Mouse (Mus musculus): ENCODE measurements at regions not wholly inside any gene's neighbourhood (a gene's known extent, or its start where the extent isn't known, plus 50 kb on each side); places are given as distances from the start of the nearest gene placed in this dataset.
"Not testable (repeated sequence)": the region's sequence is repeated elsewhere in the genome, so short reads cannot be mapped to it uniquely, and the experiment has no call there.

DNA sequence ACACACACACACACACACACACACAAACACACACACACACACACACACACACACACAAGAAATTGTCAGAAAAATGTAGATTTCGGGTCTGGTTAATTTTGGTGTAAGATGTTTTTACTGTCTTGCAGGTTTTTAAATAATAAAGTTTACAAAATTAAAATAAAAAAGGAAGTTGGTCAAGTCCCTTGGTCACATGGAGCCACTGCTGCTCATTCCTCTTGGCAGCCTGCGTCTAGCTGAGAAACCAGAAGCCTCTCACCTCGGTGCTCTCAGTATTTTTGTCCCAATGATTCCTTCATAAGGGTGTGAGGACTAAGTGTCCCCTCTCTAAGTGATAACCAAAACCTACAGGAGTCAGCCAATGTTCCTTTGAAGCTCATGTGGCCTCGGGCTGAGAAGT, 76.8 kb upstream of the Smg1 start:
- ATAC-seq (replicated peaks; ENCODE audit: low FRiP score): no peak
- no peak overlapping the region for H3K4me3 ChIP-seq (replicated peaks)
- H3K36me3 ChIP-seq: no peaks in the 10 kb centered on the region
- H3K27me3 ChIP-seq: no peaks in the 10 kb centered on the region
- no peak overlapping the region for H3K9ac ChIP-seq
- H3K4me1 ChIP-seq: no peaks in the 10 kb centered on the region
- H3K9me3 ChIP-seq (replicated peaks): no peaks in the 10 kb centered on the region
- H3K4me2 ChIP-seq: no peak overlapping the region
- no peak overlapping the region for H3K27ac ChIP-seq
- WGBS: 87% methylated on average over 4 of the region's 4 CpGs

DNA sequence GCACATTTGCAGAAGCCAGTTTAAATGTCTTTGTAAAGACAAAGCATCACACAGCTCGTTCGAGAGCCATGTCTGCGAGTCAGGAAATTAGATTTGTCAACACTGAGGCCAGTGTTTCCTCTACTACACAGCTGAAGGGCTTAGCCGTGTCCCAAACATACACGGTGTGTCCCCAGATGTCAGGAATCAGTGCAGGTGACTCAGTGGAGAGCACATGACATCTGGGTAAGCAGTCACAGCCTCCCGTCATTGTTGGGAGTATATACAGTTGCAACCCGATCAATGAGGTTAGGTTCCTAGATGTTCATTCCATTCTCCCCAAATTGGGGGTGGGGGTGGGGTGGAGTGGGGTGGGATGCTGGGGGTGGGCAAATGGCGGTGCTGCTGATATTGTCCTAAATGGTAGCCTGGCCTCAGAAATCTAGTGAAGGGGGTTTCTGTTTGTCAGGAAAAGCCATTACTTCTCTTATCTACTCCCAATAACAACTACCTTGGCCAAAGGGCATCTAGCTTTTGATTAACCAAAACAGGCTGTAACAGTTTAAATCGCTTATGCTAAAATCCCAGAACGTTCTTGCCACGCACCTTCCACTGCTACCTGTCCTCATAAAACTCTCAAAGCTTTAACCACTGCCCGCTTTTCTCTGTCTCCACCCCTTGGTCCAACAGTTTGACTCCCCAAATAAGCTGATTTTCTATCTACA, 75.1 kb upstream of the Smg1 start:
- Histone ChIP-seq H3K27ac (peak overlapping the region; percentile 49; the same call in 1 of the 2 replicates), H3K36me3 (no peaks in the 10 kb centered on the region), H3K9ac (no peak overlapping the region), H3K4me1 (no peaks in the 10 kb centered on the region), H3K9me3 (replicated peaks) (no peaks in the 10 kb centered on the region), H3K4me3 (replicated peaks) (no peak overlapping the region), H3K27me3 (no peaks in the 10 kb centered on the region), H3K4me2 (no peak overlapping the region)
- no peak for ATAC-seq (replicated peaks; ENCODE audit: low FRiP score)
- 61% methylated on average over 12 of the region's 12 CpGs for WGBS

DNA sequence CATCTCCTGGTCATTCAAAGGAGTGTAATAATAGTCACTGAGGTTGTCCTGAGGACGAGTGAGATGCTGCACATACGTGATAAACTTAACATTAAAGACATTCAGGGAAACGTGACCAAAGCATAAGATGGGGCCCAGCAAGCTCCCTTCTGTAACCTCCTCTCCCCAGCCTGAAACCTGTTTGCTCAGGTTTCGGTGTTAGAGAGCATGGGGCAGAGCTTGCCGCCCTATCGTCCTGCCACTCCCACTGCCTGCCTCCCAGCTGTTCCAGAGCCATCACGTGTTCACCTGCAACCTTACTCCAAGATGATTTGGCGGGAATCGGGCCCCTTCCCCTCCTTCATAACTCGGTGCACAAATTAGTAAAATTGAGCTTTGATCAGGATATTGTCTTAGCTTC, 71.4 kb upstream of the Smg1 start:
- not testable (repeated sequence) for H3K4me3 ChIP-seq (replicated peaks); H3K36me3 ChIP-seq; H3K9me3 ChIP-seq (replicated peaks); H3K9ac ChIP-seq; ATAC-seq (replicated peaks; ENCODE audit: low FRiP score); H3K27me3 ChIP-seq; H3K4me1 ChIP-seq; H3K4me2 ChIP-seq; H3K27ac ChIP-seq
- 53% methylated on average over 10 of the region's 10 CpGs for WGBS

DNA sequence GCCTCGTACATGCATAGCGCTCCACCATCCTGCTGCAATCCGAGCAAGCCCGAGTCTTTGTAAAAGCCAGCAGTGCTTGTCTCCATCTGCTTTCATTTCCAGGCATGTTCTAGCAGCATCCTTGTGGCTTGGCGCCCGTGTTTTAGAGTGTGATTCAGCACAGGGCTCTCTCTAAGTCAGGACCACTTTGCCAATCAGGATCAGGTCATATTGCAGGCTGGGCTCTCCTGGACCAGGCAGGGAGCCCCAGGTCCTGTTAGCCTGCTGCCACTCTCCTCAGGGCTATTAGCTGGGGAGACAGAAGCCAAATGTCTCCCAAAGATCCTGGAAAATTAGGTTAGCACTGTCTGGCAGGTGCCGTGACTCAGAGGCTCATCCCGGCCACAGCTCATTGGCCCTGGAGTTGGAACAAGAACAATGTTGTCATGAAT, 70.8 kb upstream of the Smg1 start:
- Histone ChIP-seq H3K9me3 (replicated peaks) (no peaks in the 10 kb centered on the region), H3K4me1 (no peaks in the 10 kb centered on the region), H3K4me3 (replicated peaks) (no peak overlapping the region), H3K27me3 (no peaks in the 10 kb centered on the region), H3K4me2 (no peak overlapping the region), H3K9ac (no peak overlapping the region), H3K36me3 (no peaks in the 10 kb centered on the region), H3K27ac (no peak overlapping the region)
- WGBS: 81% methylated on average over 8 of the region's 8 CpGs
- no peak for ATAC-seq (replicated peaks; ENCODE audit: low FRiP score)

DNA sequence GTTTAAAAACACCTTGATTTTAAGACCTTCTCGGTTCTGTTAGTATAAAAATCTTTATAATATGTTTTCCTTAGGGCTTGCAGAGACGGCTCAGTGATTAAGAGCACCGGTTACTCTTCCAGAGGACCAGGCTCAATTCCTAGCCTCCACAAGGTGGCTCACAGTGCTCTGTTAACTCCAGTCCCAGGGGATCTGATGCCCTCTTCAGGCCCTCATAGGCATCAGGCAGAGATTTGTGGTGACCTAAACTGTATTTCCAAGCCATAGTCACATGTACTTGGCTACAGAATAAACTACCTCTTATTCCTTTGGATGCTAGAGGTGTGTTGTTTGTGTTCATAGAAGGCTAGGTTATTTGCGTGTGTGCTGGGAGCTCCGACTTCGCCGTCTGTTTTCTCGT, 70.3 kb upstream of the Smg1 start:
- Histone ChIP-seq H3K4me1 (no peaks in the 10 kb centered on the region), H3K9me3 (replicated peaks) (no peaks in the 10 kb centered on the region), H3K4me2 (no peak overlapping the region), H3K27me3 (no peaks in the 10 kb centered on the region), H3K27ac (no peak overlapping the region), H3K4me3 (replicated peaks) (no peak overlapping the region), H3K9ac (no peak overlapping the region), H3K36me3 (no peaks in the 10 kb centered on the region)
- 64% methylated on average over 8 of the region's 8 CpGs for WGBS
- no peak for ATAC-seq (replicated peaks; ENCODE audit: low FRiP score)

DNA sequence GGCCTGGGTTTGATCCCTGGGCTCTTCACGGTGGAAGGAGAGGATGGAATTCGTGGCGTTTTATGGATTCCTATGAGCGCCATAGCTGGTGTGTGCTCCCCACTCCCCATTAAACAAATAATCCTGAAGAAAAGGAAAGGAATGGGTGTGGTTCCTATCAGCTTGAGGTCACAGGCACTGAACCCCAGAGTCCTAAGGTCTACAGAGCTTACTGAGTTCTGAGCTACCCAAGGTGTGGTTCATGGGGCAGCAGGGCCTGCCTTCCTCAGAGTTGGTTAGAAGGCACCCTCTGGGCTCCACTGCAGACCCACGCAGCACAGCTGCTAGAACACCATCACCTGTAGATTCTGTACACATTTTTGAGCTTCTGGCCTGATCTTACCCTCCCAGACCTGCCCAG, 66.3 kb upstream of the Smg1 start:
- no peaks in the 10 kb centered on the region for H3K9me3 ChIP-seq (replicated peaks)
- H3K4me1 ChIP-seq: no peaks in the 10 kb centered on the region
- no peak overlapping the region for H3K9ac ChIP-seq
- no peak for ATAC-seq (replicated peaks; ENCODE audit: low FRiP score)
- H3K27ac ChIP-seq: no peak overlapping the region
- H3K4me3 ChIP-seq (replicated peaks): no peak overlapping the region
- no peak overlapping the region for H3K4me2 ChIP-seq
- H3K27me3 ChIP-seq: no peaks in the 10 kb centered on the region
- WGBS: 73% methylated on average over 5 of the region's 5 CpGs
- H3K36me3 ChIP-seq: no peaks in the 10 kb centered on the region

DNA sequence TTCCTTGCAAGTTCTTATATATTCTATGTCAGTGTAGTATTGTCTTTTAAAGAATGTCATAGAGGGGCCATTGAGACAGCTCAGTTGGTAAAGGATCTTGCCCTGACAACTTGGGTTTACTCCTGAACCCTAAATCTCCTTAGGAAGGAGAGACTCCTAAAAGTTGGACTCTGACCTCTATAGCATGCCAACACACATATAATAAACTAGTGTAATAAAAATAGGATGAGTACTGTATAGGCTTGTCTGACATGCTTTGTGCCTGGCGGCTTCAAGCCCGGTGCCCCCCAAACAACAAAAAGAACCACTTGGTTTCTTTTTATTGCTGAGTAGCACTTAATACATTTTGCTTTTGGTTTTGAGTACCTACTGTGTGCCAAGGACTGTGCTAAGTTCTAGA, 65.4 kb upstream of the Smg1 start:
- H3K27me3 ChIP-seq: no peaks in the 10 kb centered on the region
- H3K9ac ChIP-seq: no peak overlapping the region
- no peak overlapping the region for H3K4me3 ChIP-seq (replicated peaks)
- H3K4me2 ChIP-seq: no peak overlapping the region
- H3K9me3 ChIP-seq (replicated peaks): no peaks in the 10 kb centered on the region
- 87% methylated on average over 2 of the region's 2 CpGs for WGBS
- H3K36me3 ChIP-seq: no peaks in the 10 kb centered on the region
- no peak for ATAC-seq (replicated peaks; ENCODE audit: low FRiP score)
- no peaks in the 10 kb centered on the region for H3K4me1 ChIP-seq
- H3K27ac ChIP-seq: no peak overlapping the region

DNA sequence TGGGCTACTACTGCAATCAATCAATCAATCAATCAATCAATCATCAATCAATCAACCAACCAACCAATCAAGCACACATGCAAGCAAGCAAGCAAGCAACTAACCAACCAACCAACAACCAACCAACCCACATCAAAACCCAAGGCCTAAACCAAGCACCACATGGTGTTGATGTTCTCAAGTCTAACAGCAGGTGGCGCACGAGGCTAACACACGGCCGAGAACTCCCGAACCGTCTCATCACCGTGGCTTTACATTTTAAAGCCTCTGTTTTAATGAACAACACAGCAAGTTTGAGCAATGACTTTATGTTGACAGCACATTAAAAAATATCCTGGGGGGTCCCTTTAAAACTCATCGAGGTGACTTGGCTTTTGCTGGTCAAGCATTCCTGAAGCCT, 61.3 kb upstream of the Smg1 start:
- H3K4me2 ChIP-seq: no peak overlapping the region
- no peak overlapping the region for H3K27ac ChIP-seq
- H3K27me3 ChIP-seq: no peaks in the 10 kb centered on the region
- WGBS: under 1% methylated on average over 8 of the region's 8 CpGs
- peak; percentile 54; the same call in 1 of the 2 replicates for ATAC-seq (replicated peaks; ENCODE audit: low FRiP score)
- no peaks in the 10 kb centered on the region for H3K9me3 ChIP-seq (replicated peaks)
- no peaks in the 10 kb centered on the region for H3K4me1 ChIP-seq
- no peak overlapping the region for H3K9ac ChIP-seq
- no peak overlapping the region for H3K4me3 ChIP-seq (replicated peaks)
- no peaks in the 10 kb centered on the region for H3K36me3 ChIP-seq

DNA sequence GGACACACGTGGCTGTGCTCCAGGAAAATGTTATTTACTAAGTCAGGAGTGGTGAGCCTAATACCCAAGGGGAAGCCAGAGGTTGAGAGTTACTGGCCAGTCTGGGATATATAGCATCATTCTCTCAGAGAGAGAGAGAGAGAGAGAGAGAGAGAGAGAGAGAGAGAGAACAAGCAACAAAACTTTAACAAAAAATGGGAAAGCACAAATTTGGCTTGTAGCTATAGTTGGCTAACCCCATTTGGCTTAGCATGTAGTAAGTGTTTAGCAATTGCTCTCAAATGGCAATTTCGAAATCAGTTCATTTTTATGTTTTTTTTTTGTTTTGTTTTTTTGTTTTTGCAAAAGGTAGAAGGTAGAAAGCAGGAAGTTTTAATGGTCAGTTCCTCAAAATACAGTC, 60.9 kb upstream of the Smg1 start:
- no peaks in the 10 kb centered on the region for H3K9me3 ChIP-seq (replicated peaks)
- no peaks in the 10 kb centered on the region for H3K36me3 ChIP-seq
- WGBS: 67% methylated on average over 2 of the region's 2 CpGs
- H3K4me2 ChIP-seq: no peak overlapping the region
- no peak overlapping the region for H3K9ac ChIP-seq
- H3K4me1 ChIP-seq: no peaks in the 10 kb centered on the region
- no peak overlapping the region for H3K4me3 ChIP-seq (replicated peaks)
- ATAC-seq (replicated peaks; ENCODE audit: low FRiP score): no peak
- H3K27ac ChIP-seq: no peak overlapping the region
- H3K27me3 ChIP-seq: no peaks in the 10 kb centered on the region

DNA sequence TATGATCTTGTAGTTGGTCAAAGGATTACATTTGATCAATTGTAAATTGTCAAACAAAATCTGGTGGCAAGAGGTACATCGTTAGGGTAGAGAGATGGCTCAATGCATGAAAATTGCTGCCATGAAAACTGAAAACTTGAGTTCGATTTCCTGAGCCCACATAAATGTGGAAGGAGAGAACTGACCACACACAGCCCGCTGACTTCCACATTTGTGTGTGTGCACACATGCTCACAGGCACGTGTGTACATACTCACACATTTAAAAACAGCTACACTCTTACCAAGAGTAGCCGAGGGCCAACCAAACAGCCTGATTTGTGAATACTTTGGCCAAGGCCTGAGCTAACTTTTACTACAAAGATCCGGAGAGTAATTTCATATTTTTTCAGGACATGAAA, 60.5 kb upstream of the Smg1 start:
- Histone ChIP-seq H3K36me3 (no peaks in the 10 kb centered on the region), H3K4me3 (replicated peaks) (no peak overlapping the region), H3K9me3 (replicated peaks) (no peaks in the 10 kb centered on the region), H3K27me3 (no peaks in the 10 kb centered on the region), H3K27ac (no peak overlapping the region), H3K4me2 (no peak overlapping the region), H3K4me1 (no peaks in the 10 kb centered on the region), H3K9ac (no peak overlapping the region)
- WGBS: 87% methylated on average over 6 of the region's 6 CpGs
- ATAC-seq (replicated peaks; ENCODE audit: low FRiP score): no peak

DNA sequence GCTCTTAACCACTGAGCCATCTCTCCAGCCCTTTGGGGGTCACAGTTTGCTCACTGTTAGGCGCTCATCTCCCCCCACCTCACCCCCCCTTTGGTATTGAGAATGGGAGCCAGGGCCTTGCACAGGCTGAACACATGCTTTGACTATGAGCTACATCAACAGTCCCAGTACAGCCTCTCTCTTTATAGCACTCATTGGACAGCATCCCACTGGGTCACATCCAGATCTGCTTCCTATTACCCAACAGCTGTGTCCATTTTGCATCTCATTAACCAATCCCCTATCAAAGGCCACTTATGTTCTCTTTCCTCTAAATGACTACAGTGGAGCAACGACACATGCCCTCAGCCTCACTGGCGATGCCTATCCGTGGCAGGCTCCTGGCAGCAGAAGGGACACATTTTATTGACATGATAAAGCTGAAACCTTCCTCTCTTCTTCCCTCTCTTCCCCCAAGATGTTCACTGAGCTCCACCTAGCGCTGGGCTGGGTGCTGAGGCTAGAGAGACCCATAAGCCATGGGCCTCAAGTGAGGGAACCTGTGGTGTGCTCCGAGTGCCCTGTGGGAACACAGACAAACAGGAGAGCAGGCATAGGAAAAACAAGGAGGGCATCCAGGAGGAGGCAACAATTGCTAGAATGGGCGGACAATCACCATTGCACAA, 57.3 kb upstream of the Smg1 start:
- ATAC-seq (replicated peaks; ENCODE audit: low FRiP score): no peak

DNA sequence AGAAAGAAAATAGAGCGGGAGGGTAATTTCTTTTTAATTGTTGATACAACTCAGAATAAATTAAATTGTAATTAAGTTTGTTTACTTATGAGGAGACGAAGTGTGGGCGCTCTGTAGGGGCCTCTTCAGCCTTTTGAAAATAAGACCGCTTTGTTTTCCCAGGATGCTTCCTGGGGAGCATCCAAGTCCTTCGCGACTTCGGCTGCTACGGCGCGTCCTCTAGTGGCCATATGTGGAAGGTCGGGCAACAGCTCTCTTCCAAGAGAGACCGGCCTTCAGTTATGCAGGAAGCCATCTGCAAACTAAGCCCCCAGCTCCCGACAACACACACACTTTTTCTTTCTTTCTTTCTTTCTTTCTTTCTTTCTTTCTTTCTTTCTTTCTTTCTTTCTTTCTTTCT, 54.1 kb upstream of the Smg1 start:
- Histone ChIP-seq H3K4me3 (replicated peaks) (no peak overlapping the region), H3K9me3 (replicated peaks) (no peaks in the 10 kb centered on the region; the same call in 1 of the 2 replicates), H3K27me3 (no peaks in the 10 kb centered on the region), H3K9ac (no peak overlapping the region), H3K36me3 (no peaks in the 10 kb centered on the region), H3K4me1 (no peaks in the 10 kb centered on the region), H3K27ac (no peak overlapping the region), H3K4me2 (peak overlapping the region; percentile 42)
- WGBS: 3% methylated on average over 13 of the region's 13 CpGs
- peak; percentile 63 for ATAC-seq (replicated peaks; ENCODE audit: low FRiP score)

More for the DNA sequence above, 57.3 kb upstream of the Smg1 start:
- no peak overlapping the region for H3K9ac ChIP-seq
- no peaks in the 10 kb centered on the region for H3K4me1 ChIP-seq
- H3K4me2 ChIP-seq: no peak overlapping the region
- no peak overlapping the region for H3K27ac ChIP-seq
- no peaks in the 10 kb centered on the region for H3K36me3 ChIP-seq
- H3K27me3 ChIP-seq: no peaks in the 10 kb centered on the region
- no peak overlapping the region for H3K4me3 ChIP-seq (replicated peaks)
- no peaks in the 10 kb centered on the region for H3K9me3 ChIP-seq (replicated peaks)
- 68% methylated on average over 7 of the region's 7 CpGs for WGBS

Data from kidney, embryonic 15.5 days (tissue).